Mouse (Mus musculus) heart, adult 18-20 months (tissue): Measurements from ENCODE around the gene Tacc2. TPM values are rescaled to one million over a fixed set of nuclear protein-coding genes. Genes with fewer than 3 reads are reported as not detected.

Experiments used
- DNase-seq, 2 experiments: peaks; one replicate each; pipeline ENCODE4 v3.0.0; 2021 to 2022; ENCODE audit warnings: mixed read lengths in 1 of 2
- total RNA-seq, 2 experiments: library from RNA; stranded (reverse); gene quantifications; 2 replicates each; pipeline ENCODE4 v1.2.3; 2021

Tacc2 gene
- total RNA-seq, 2 experiments from 2014 or later, result 317 to 395 TPM

- DNase-seq, result no peak
Observed at GRCm38 (mm10) chr7:130690869-130691268, 113.6 kb downstream of the Tacc2 start.

- DNase-seq, result no peak
Observed at GRCm38 (mm10) chr7:130691931-130692330, 114.7 kb downstream of the Tacc2 start.

DNA sequence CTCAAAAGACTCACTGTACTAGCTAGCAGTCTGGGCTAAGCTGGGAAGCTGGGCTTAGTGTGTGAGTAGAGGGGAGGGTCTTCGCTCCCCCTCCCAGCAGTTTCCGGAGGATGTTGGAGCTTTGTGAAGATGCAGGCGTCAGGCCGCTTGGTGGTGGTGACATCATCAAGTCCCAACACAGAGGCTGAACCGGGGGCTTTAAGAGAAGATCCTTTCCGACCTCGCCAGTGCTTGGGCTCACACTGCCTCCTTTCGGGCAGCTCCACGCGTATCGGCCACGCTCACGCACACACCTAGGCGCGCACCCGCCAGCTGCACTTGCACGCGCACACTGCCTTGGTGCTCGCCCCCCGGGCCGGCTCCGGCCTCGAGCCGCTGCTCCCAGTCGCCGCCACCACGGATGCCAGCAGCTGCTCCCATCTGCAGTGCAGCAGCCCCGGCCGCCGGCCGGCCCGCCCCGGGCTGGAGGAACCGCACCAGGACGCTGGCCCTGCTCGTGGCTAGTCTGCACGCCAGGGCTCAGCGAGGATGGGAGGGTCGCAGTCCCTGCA is 115.2 kb downstream of the Tacc2 start:
- DNase-seq, result peak; percentile 58 to 65

DNA sequence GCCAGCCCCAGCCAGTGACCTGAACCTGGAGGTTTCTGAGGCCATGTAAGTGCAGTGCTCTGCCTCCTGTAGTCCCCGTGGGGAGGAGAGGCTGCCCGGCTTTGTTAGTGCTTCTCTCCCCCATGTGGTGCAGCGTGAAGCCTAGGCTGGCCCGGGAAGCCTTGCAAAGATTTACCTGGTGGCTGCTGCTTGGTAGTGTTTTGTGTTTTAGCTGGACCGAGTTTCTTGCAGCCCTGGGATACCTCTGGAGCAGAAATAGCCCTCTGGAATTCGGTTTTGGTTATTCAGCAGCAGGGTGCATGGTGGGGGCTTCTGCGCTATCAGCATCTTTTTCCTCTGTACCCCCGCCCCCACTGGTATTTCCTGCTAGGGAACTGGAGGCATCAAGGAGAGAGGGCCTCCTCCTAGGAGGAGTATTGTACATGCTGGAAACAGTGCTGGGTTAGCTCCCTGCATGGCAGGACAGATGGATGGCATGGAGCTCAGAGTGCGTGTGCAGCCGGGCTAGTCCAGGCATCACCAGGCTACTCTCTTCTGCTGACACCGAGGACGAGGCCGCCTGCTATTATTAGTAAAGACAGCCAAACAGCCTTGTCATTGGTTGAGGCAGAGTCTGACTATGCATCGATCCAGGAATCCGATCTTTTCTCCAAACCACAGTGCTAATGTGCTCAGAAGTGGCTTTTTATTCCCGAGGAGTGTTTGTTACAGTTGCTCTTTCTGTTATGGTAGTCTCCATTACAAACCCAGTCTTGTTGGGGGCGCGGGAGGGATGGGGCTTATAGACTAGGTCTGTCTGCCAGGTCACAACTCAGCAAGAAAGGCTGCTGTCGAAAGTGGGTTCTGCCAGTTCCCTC is 115.9 kb downstream of the Tacc2 start:
- no peak for DNase-seq

DNA sequence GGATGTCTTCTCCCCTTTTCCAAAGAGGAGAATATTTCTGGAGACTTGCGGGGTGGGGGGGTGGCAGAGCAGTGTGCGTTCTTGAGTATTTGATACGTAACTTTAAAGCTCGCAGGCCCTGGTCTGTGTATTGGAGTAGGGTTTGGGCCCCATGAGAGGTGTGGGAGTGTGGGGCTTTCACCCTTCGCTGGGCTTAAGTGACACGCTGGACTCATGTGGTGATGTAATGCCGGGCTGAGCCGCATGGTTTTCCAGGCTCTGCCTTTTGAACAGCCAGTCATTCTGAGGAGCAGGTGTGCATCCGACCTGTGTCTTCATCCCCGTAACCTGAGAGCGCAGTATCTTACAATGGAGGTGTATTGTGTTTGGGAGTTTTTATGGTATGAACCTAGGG is 116.6 kb downstream of the Tacc2 start:
- DNase-seq, result no peak

DNA sequence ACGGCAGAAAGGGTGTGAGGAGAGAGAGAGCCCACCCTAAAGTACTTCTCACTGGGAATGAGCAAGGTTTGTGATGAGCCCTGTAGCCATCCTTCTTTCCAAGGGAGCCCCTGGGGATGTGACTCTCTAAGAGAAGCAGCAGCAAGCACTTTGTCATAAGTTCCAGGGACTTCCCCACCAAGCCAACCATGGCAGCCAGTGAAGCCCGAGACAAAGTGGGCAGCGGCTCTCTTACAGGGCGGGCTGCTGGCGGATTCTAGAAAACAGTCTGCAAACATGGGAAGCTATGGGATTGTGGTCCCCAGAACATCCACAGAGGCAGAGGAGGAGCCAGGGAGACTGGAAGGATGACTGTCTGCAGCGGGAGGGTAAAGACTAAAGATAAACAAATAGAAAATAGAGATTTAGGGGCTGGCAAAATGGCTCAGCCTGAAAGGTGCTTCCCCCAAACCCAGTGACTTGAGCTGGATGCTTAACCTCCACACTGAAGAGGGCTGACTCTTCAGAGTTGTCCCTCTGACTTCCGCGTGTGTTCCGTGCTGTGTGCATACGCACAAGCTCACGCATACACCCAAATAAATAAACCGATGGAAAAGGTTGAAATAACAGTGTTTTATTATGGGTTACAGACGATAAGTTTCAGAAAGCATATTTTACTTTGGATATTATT is 118.6 kb downstream of the Tacc2 start:
- no peak for DNase-seq

GRCm38 (mm10) chr7:130696347-130697234 is 119.4 kb downstream of the Tacc2 start:
- DNase-seq, result no peak

DNA sequence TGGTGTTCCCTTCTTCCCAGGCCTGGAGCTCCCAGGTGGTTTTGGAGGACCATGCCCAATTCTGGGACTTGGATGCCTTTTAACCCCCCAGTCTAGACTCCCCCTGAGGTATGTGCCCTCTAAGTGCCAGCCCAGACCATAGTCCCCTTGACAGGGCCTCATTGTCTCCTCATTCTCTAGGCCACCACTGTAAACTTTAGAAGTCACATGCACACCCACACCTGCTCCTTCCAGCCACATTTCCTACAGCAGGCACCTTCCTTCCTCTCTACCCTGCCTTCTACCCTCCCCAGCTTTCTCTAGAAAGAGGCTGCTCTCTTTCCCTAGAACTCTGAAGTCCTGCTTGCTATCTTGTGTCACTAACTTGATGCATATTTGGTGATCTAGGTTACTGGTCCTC is 121.2 kb downstream of the Tacc2 start:
- no peak for DNase-seq

GRCm38 (mm10) chr7:130701336-130701735 is 124.1 kb downstream of the Tacc2 start:
- DNase-seq, result no peak

DNA sequence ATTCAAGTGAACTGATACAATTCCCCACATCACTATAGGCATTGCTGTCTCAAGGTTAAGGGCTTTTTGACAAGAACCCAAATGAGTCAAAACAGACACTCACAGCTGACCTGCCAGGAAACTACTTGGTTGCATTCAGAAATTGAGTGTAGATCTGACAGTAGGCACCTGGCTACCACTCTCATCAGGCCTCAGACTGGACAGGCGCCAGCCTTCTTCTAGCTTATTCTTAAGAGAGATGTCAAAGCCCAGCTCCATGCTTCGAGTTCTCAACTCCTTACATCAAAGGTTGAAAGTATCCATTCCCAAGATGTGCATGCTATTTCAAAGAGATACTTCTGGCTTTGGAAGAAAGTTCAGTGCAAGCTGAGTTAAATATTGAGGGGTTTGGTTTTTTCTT is 128.0 kb downstream of the Tacc2 start:
- DNase-seq, result no peak

DNA sequence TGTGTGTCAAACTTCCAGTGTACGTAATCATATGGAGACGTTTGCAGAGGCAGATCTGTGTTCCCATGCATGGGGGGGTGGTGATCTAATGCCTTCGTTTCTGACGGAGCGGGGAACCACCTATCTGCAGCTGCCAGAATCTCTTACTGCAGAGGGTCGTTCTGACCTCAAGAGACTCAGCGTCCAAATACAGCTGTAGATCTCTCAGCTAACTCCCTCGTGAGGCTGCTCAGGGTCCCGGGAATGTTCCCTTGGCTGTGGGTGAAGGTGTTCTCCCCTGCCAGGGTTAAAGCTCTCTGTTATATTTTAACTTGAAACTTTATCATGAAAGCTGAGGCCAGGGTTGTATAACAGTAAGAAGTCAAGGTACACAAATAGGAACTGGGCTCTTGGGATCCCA is 131.7 kb downstream of the Tacc2 start:
- no peak for DNase-seq

DNA sequence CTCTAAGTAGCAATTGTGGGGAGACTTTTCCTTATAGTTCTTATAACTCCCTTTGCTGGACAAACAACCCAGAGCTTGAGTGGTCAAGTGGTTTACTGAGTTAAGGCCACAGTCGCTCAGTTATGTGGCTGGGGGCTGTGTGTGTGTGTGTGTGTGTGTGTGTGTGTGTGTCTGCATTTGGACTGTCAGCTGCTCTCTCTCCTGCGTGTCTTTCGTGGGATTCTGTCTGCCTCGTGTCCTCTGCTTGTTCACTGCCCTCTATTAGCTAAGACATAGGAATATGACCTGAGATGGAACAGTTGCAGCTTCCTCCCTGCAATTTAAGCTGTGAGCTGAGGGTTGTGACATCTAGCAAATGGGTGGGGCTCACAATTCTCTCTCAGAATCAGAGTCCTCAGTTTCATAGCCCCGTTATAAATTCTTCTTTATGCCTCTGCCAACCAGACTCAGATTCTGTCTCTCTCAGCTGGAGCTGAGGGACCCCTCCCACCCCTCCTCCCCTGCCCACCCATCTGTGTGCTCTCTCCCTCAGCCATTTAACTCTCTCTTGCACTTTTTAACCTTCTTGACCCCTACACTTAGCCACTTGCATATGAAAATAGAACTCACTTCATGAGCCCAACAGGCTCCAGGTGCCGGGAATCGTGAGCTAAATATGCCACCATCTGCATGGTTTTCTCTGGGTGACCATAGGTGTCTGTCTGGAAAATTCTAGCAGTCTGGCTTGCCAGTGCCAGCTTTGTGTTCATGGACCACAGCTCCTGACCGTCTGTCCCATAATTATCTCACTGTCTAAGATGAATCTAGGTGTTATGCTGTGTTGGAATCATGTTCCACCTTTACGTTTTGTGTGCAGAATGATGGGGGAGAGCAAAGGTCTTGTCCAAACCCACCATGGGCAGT is 132.4 kb downstream of the Tacc2 start:
- no peak for DNase-seq

DNA sequence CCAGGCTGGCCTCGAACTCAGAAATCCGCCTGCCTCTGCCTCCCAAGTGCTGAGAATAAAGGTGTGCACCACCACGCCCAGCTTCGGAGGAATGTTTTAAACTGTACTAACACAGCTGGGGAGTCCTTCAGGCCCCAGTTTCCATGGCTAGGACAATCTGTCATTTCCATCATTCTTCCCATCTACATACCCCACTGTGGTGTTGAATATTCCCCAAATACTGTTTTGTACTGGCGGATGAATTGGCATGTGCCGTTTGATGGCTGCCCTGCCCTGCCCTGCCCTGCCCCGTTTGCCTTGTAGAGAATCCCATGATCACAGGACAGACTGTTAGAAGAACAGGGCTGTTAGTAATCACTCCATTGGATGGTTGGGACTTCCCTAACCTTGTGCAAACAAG is 134.6 kb downstream of the Tacc2 start:
- no peak for DNase-seq

GRCm38 (mm10) chr7:130713319-130713718 is 136.1 kb downstream of the Tacc2 start:
- no peak for DNase-seq

GRCm38 (mm10) chr7:130715467-130715866 is 138.2 kb downstream of the Tacc2 start:
- DNase-seq, result no peak

DNA sequence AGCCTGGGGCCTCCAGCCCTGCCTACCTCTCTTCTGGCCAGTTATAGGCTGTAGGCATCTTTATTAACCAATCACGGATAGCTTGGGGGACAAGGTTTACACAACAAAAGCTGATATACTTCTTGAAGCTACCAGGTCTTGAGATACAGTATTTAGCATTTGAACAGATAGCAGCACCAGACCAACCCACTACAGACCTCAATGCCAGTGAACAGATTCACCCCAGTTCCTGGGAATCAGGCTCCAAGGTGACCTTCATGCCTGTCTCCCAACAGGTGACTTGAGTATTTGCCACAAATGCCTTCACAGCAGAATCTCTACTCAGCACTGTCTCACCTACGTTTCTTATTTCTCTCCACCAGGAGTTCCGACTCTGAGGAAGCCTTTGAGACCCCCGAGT is 139.1 kb downstream of the Tacc2 start:
- DNase-seq, result no peak

GRCm38 (mm10) chr7:130716989-130717388 is 139.8 kb downstream of the Tacc2 start:
- DNase-seq, result no peak

DNA sequence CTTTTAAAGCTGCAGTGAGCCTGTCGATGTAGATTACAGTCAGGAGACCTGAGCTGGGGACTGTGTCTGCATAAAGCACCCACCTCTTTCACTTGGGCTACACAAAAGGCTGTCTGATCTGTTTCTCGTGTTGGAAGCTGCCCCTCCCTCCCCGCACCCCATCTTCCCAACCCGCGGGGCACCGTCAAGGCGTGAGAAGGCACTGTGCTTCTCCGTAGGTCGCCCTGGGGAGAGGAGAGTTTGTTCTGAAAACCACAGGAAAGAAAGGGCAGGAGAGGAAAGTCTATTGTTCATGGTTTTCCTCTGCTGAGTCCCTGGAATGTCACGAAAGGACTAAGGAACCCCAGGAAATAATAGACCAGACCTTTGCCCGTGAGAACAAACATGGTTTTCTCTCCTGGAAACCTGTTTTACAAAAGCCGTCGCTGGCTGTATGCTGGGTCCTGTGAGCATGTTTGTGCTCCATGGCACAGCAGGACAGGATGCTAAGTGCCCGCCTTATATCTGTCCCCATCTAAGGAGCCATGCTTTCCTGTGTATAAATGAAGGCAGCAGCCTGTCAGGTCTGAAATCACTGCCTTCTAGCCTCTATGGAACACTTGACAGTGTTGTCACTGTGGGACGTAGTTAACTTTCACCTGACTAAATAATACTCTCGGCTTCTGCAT is 142.8 kb downstream of the Tacc2 start:
- no peak for DNase-seq

- DNase-seq, result no peak
Observed at GRCm38 (mm10) chr7:130720646-130721335, 143.6 kb downstream of the Tacc2 start.

GRCm38 (mm10) chr7:130726185-130726584 is 148.9 kb downstream of the Tacc2 start:
- no peak for DNase-seq
